Mouse (Mus musculus): ENCODE measurements around the gene Dmbx1.

The Dmbx1 gene

GRCm38 (mm10) chr4:115940681-115941080 lies 955 bp upstream of the Dmbx1 start:
- no peak for DNase-seq (ENCODE audit: low spot score)

GRCm38 (mm10) chr4:115938276-115939160 lies 1.2 kb downstream of the Dmbx1 start:
- DNase-seq (ENCODE audit: low spot score) = no peak

- DNase-seq (ENCODE audit: low spot score) = no peak
These were observed 2.4 kb downstream of the Dmbx1 start for GRCm38 (mm10) chr4:115937061-115937976.

- no peak for DNase-seq (ENCODE audit: low spot score)
These were observed 3.1 kb downstream of the Dmbx1 start for GRCm38 (mm10) chr4:115936646-115937045.

GRCm38 (mm10) chr4:115935835-115936581 lies 3.7 kb downstream of the Dmbx1 start:
- DNase-seq (ENCODE audit: low spot score) = no peak

- DNase-seq (ENCODE audit: low spot score) = no peak
These were observed 8.1 kb downstream of the Dmbx1 start for GRCm38 (mm10) chr4:115931556-115932088.

GRCm38 (mm10) chr4:115927637-115928036 lies 12.1 kb downstream of the Dmbx1 start:
- DNase-seq (ENCODE audit: low spot score) = no peak

- DNase-seq (ENCODE audit: low spot score) = no peak
These were observed 16.4 kb downstream of the Dmbx1 start for GRCm38 (mm10) chr4:115923262-115923880.

- DNase-seq (ENCODE audit: low spot score) = no peak
These were observed 17.0 kb downstream of the Dmbx1 start for GRCm38 (mm10) chr4:115922688-115923087.

- no peak for DNase-seq (ENCODE audit: low spot score)
These were observed 19.8 kb downstream of the Dmbx1 start for GRCm38 (mm10) chr4:115919911-115920310.

- no peak for DNase-seq (ENCODE audit: low spot score)
These were observed 28.1 kb downstream of the Dmbx1 start for GRCm38 (mm10) chr4:115911586-115911985.

GRCm38 (mm10) chr4:115908641-115909040 lies 31.1 kb downstream of the Dmbx1 start:
- DNase-seq (ENCODE audit: low spot score) = peak; percentile 14

- DNase-seq (ENCODE audit: low spot score) = no peak
These were observed 31.7 kb downstream of the Dmbx1 start for GRCm38 (mm10) chr4:115907994-115908393.

- no peak for DNase-seq (ENCODE audit: low spot score)
These were observed 32.9 kb downstream of the Dmbx1 start for GRCm38 (mm10) chr4:115906791-115907190.

- no peak for DNase-seq (ENCODE audit: low spot score)
These were observed 34.0 kb downstream of the Dmbx1 start for GRCm38 (mm10) chr4:115905701-115906100.

GRCm38 (mm10) chr4:115904375-115904774 lies 35.4 kb downstream of the Dmbx1 start:
- DNase-seq (ENCODE audit: low spot score) = no peak

- DNase-seq (ENCODE audit: low spot score) = peak; percentile 84
These were observed 36.9 kb downstream of the Dmbx1 start for GRCm38 (mm10) chr4:115902816-115903215.

GRCm38 (mm10) chr4:115897901-115898631 lies 41.7 kb downstream of the Dmbx1 start:
- no peak for DNase-seq (ENCODE audit: low spot score)

GRCm38 (mm10) chr4:115894281-115894680 lies 45.4 kb downstream of the Dmbx1 start:
- DNase-seq (ENCODE audit: low spot score) = no peak

- DNase-seq (ENCODE audit: low spot score) = no peak
These were observed 49.2 kb downstream of the Dmbx1 start, which contains the start of gene 6430628N08Rik for GRCm38 (mm10) chr4:115890553-115890952. Gene 6430628N08Rik, plus strand, starts transcription at chr4:115890665.

Measured in urinary bladder, postnatal 14 days (tissue).